Mouse (Mus musculus): ENCODE results near the gene Rnf38. TPM values are rescaled to one million over a fixed set of nuclear protein-coding genes. Genes with fewer than 3 reads are reported as not detected.

Rnf38 gene
- polyA plus RNA-seq, 1 experiment: 54.7 TPM

- TF ChIP-seq POLR2A (IDR thresholded peaks at IDR 0.05; ENCODE audit: low read depth, low read length) (no peak), CTCF (IDR thresholded peaks at IDR 0.05; ENCODE audit: borderline replicate concordance, insufficient read depth, low read length) (no peak)
- peak overlapping the region; percentile 68 for H3K27ac ChIP-seq (ENCODE audit: insufficient read depth, low read length)
- peak overlapping the region; percentile 89 for H3K4me3 ChIP-seq (ENCODE audit: insufficient read depth, low read length)
- peaks cover 10% of the 10 kb centered on the region for H3K4me1 ChIP-seq (ENCODE audit: control insufficient read depth, insufficient read depth, low read length)
Measured at GRCm38 (mm10) chr4:44232771-44233712, 547 bp downstream of the Rnf38 start.

- TF ChIP-seq CTCF (IDR thresholded peaks at IDR 0.05; ENCODE audit: borderline replicate concordance, insufficient read depth, low read length): no peak
- no peak for TF ChIP-seq POLR2A (IDR thresholded peaks at IDR 0.05; ENCODE audit: low read depth, low read length)
- Histone ChIP-seq H3K27ac (ENCODE audit: insufficient read depth, low read length) (no peak overlapping the region), H3K4me3 (ENCODE audit: insufficient read depth, low read length) (no peak overlapping the region), H3K4me1 (ENCODE audit: control insufficient read depth, insufficient read depth, low read length) (peaks cover 4% of the 10 kb centered on the region; the same call in 1 of the 2 replicates)
Measured at GRCm38 (mm10) chr4:44225128-44225527, 8.5 kb downstream of the Rnf38 start.

GRCm38 (mm10) chr4:44224141-44224540, 9.4 kb downstream of the Rnf38 start:
- Histone ChIP-seq H3K27ac (ENCODE audit: insufficient read depth, low read length) (no peak overlapping the region), H3K4me3 (ENCODE audit: insufficient read depth, low read length) (no peak overlapping the region), H3K4me1 (ENCODE audit: control insufficient read depth, insufficient read depth, low read length) (peaks cover 2% of the 10 kb centered on the region; the same call in 1 of the 2 replicates)
- TF ChIP-seq CTCF (IDR thresholded peaks at IDR 0.05; ENCODE audit: borderline replicate concordance, insufficient read depth, low read length) (no peak), POLR2A (IDR thresholded peaks at IDR 0.05; ENCODE audit: low read depth, low read length) (no peak)

GRCm38 (mm10) chr4:44223444-44223843, 10.1 kb downstream of the Rnf38 start:
- H3K4me1 ChIP-seq (ENCODE audit: control insufficient read depth, insufficient read depth, low read length): no peaks in the 10 kb centered on the region
- H3K27ac ChIP-seq (ENCODE audit: insufficient read depth, low read length): no peak overlapping the region
- TF ChIP-seq POLR2A (IDR thresholded peaks at IDR 0.05; ENCODE audit: low read depth, low read length): no peak
- no peak for TF ChIP-seq CTCF (IDR thresholded peaks at IDR 0.05; ENCODE audit: borderline replicate concordance, insufficient read depth, low read length)
- no peak overlapping the region for H3K4me3 ChIP-seq (ENCODE audit: insufficient read depth, low read length)

GRCm38 (mm10) chr4:44216797-44217442, 16.7 kb downstream of the Rnf38 start:
- Histone ChIP-seq H3K4me3 (ENCODE audit: insufficient read depth, low read length) (no peak overlapping the region), H3K27ac (ENCODE audit: insufficient read depth, low read length) (no peak overlapping the region)
- TF ChIP-seq POLR2A (IDR thresholded peaks at IDR 0.05; ENCODE audit: low read depth, low read length) (no peak), CTCF (IDR thresholded peaks at IDR 0.05; ENCODE audit: borderline replicate concordance, insufficient read depth, low read length) (no peak)

GRCm38 (mm10) chr4:44199968-44200367, 33.6 kb downstream of the Rnf38 start:
- no peak for TF ChIP-seq CTCF (IDR thresholded peaks at IDR 0.05; ENCODE audit: borderline replicate concordance, insufficient read depth, low read length)
- TF ChIP-seq POLR2A (IDR thresholded peaks at IDR 0.05; ENCODE audit: low read depth, low read length): no peak
- no peak overlapping the region for H3K4me3 ChIP-seq (ENCODE audit: insufficient read depth, low read length)
- no peak overlapping the region for H3K27ac ChIP-seq (ENCODE audit: insufficient read depth, low read length)

More at GRCm38 (mm10) chr4:44216797-44217442, 16.7 kb downstream of the Rnf38 start:
- no peaks in the 10 kb centered on the region for H3K4me1 ChIP-seq (ENCODE audit: control insufficient read depth, insufficient read depth, low read length)

GRCm38 (mm10) chr4:44187431-44187830, 46.2 kb downstream of the Rnf38 start:
- no peaks in the 10 kb centered on the region; the same call in 1 of the 2 replicates for H3K4me1 ChIP-seq (ENCODE audit: control insufficient read depth, insufficient read depth, low read length)
- no peak overlapping the region for H3K4me3 ChIP-seq (ENCODE audit: insufficient read depth, low read length)
- TF ChIP-seq CTCF (IDR thresholded peaks at IDR 0.05; ENCODE audit: borderline replicate concordance, insufficient read depth, low read length): no peak
- no peak for TF ChIP-seq POLR2A (IDR thresholded peaks at IDR 0.05; ENCODE audit: low read depth, low read length)

More at GRCm38 (mm10) chr4:44199968-44200367, 33.6 kb downstream of the Rnf38 start:
- no peaks in the 10 kb centered on the region for H3K4me1 ChIP-seq (ENCODE audit: control insufficient read depth, insufficient read depth, low read length)

GRCm38 (mm10) chr4:44183862-44184261, 49.7 kb downstream of the Rnf38 start:
- Histone ChIP-seq H3K4me1 (ENCODE audit: control insufficient read depth, insufficient read depth, low read length) (no peaks in the 10 kb centered on the region; the same call in 1 of the 2 replicates), H3K4me3 (ENCODE audit: insufficient read depth, low read length) (no peak overlapping the region), H3K27ac (ENCODE audit: insufficient read depth, low read length) (no peak overlapping the region)
- TF ChIP-seq POLR2A (IDR thresholded peaks at IDR 0.05; ENCODE audit: low read depth, low read length): no peak
- no peak for TF ChIP-seq CTCF (IDR thresholded peaks at IDR 0.05; ENCODE audit: borderline replicate concordance, insufficient read depth, low read length)

More at GRCm38 (mm10) chr4:44187431-44187830, 46.2 kb downstream of the Rnf38 start:
- no peak overlapping the region for H3K27ac ChIP-seq (ENCODE audit: insufficient read depth, low read length)

GRCm38 (mm10) chr4:44179748-44180147, 53.8 kb downstream of the Rnf38 start:
- Histone ChIP-seq H3K4me1 (ENCODE audit: control insufficient read depth, insufficient read depth, low read length) (no peaks in the 10 kb centered on the region; the same call in 1 of the 2 replicates), H3K27ac (ENCODE audit: insufficient read depth, low read length) (no peak overlapping the region), H3K4me3 (ENCODE audit: insufficient read depth, low read length) (no peak overlapping the region)
- TF ChIP-seq POLR2A (IDR thresholded peaks at IDR 0.05; ENCODE audit: low read depth, low read length): no peak
- no peak for TF ChIP-seq CTCF (IDR thresholded peaks at IDR 0.05; ENCODE audit: borderline replicate concordance, insufficient read depth, low read length)
